Mouse (Mus musculus): ENCODE results near the gene 6330409D20Rik. TPM values are rescaled to one million over a fixed set of nuclear protein-coding genes. Genes with fewer than 3 reads are reported as not detected.
A peak's percentile ranks its signal among the peaks of the same experiment; 100 is the strongest.

The 6330409D20Rik gene
- total RNA-seq (2014; fragmentation: Nextera tagmentation), result not detected in 2 replicates
- 0.17 TPM in 1 of 2 replicates, not detected in the other for total RNA-seq (2017)
- not detected in 2 replicates for polyA plus RNA-seq (2012)

DNA sequence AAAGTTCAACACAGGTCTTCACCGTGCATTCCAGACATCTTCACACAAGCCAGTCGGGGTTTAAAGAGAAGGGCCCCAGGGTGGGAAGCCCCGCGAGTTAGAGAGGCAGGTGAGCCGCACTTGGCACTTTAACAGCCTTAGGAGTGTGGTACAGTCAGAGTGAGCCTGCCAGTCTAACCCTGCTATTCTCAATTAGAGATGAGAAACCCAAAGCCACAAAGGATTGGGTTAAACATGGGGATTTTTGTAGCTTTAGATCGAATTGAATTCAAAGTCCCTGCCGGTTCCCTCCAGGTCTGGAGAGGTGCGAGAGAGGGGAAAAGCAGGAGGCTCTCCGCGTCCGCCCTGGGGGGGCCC lies at the start of gene 6330409D20Rik:
Gene 6330409D20Rik, minus strand, starts transcription at position 101 of the 357 bp plus-strand sequence.
- ATAC-seq (ENCODE audit: extremely low read depth, insufficient number of reproducible peaks, low FRiP score, poor library complexity, severe bottlenecking) (no peak), DNase-seq (ENCODE audit: low spot score) (no peak)
- H3K36me3 ChIP-seq (replicated peaks), result no peaks in the 10 kb centered on the region
- H3K9me3 ChIP-seq (replicated peaks), result no peaks in the 10 kb centered on the region
- peaks cover 5% of the 10 kb centered on the region; the same call in 1 of the 2 replicates for H3K4me1 ChIP-seq (ENCODE audit: insufficient read depth, low read depth, low read length)
- H3K4me3 ChIP-seq (ENCODE audit: low read depth, low read length), result no peak within 1 kb of the TSS
- TF ChIP-seq GATA2 (IDR thresholded peaks at IDR 0.05; ENCODE audit: borderline replicate concordance, low read depth, low read length), result no peak
- no peak for TF ChIP-seq POLR2AphosphoS5 (IDR thresholded peaks at IDR 0.05; ENCODE audit: insufficient replicate concordance, low read depth, low read length)
- no peak for TF ChIP-seq CTCF (IDR thresholded peaks at IDR 0.05; ENCODE audit: low read depth, low read length)
- TF ChIP-seq GATA1 (IDR thresholded peaks at IDR 0.05; ENCODE audit: borderline replicate concordance, low read length), result no peak
- TF ChIP-seq TAL1 (conservative IDR thresholded peaks at IDR 0.05; ENCODE audit: low read depth, low read length), result no peak
- H3K27me3 ChIP-seq (ENCODE audit: insufficient read depth, low read length), result peaks cover 61% of the 10 kb centered on the region

DNA sequence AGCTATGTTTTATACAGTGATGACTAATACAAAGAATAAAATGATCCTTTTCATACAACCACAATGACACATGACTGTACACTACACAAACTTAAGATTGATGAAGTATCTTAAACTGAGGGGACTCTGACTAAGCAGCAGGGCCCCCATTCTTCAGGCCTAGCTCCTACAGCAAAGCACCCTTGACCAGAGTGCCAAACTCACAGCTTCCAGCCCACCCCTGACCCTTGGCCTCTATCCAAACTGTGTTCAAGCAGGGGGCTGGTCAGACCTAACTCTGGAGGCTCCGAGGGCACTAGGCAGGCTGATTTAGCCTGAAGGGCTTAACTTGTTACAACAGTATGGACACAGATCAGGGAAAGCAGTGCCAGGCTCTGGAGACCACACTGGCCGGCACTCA lies 47.8 kb upstream of the 6330409D20Rik start:
- Histone ChIP-seq H3K4me3 (ENCODE audit: low read depth, low read length) (no peak overlapping the region), H3K27me3 (ENCODE audit: insufficient read depth, low read length) (peaks cover 9% of the 10 kb centered on the region), H3K36me3 (replicated peaks) (peaks cover 6% of the 10 kb centered on the region), H3K4me1 (ENCODE audit: insufficient read depth, low read depth, low read length) (no peaks in the 10 kb centered on the region), H3K9me3 (replicated peaks) (no peaks in the 10 kb centered on the region)
- DNase-seq (ENCODE audit: low spot score), result no peak
- ATAC-seq (ENCODE audit: extremely low read depth, insufficient number of reproducible peaks, low FRiP score, poor library complexity, severe bottlenecking), result no peak
- TF ChIP-seq POLR2AphosphoS5 (IDR thresholded peaks at IDR 0.05; ENCODE audit: insufficient replicate concordance, low read depth, low read length) (no peak), CTCF (IDR thresholded peaks at IDR 0.05; ENCODE audit: low read depth, low read length) (no peak), GATA1 (IDR thresholded peaks at IDR 0.05; ENCODE audit: borderline replicate concordance, low read length) (no peak), GATA2 (IDR thresholded peaks at IDR 0.05; ENCODE audit: borderline replicate concordance, low read depth, low read length) (no peak)

GRCm38 (mm10) chr2:32787176-32787575 lies 46.4 kb upstream of the 6330409D20Rik start:
- Histone ChIP-seq H3K4me3 (ENCODE audit: low read depth, low read length) (no peak overlapping the region), H3K4me1 (ENCODE audit: insufficient read depth, low read depth, low read length) (no peaks in the 10 kb centered on the region), H3K9me3 (replicated peaks) (no peaks in the 10 kb centered on the region), H3K36me3 (replicated peaks) (peaks cover 4% of the 10 kb centered on the region), H3K27me3 (ENCODE audit: insufficient read depth, low read length) (peaks cover 17% of the 10 kb centered on the region)
- no peak for TF ChIP-seq TAL1 (conservative IDR thresholded peaks at IDR 0.05; ENCODE audit: low read depth, low read length)
- 0 out of 2 replicates have a peak, but pooled peaks have one; percentile 3 for TF ChIP-seq CTCF (IDR thresholded peaks at IDR 0.05; ENCODE audit: low read depth, low read length)
- no peak for DNase-seq (ENCODE audit: low spot score)
- no peak for ATAC-seq (ENCODE audit: extremely low read depth, insufficient number of reproducible peaks, low FRiP score, poor library complexity, severe bottlenecking)

- Histone ChIP-seq H3K36me3 (replicated peaks) (peaks cover 2% of the 10 kb centered on the region), H3K27me3 (ENCODE audit: insufficient read depth, low read length) (peaks cover 22% of the 10 kb centered on the region), H3K9me3 (replicated peaks) (no peaks in the 10 kb centered on the region), H3K4me1 (ENCODE audit: insufficient read depth, low read depth, low read length) (no peaks in the 10 kb centered on the region), H3K4me3 (ENCODE audit: low read depth, low read length) (no peak within 1 kb of the TSS)
- TF ChIP-seq GATA1 (IDR thresholded peaks at IDR 0.05; ENCODE audit: borderline replicate concordance, low read length) (no peak), CTCF (IDR thresholded peaks at IDR 0.05; ENCODE audit: low read depth, low read length) (no peak), GATA2 (IDR thresholded peaks at IDR 0.05; ENCODE audit: borderline replicate concordance, low read depth, low read length) (no peak), POLR2AphosphoS5 (IDR thresholded peaks at IDR 0.05; ENCODE audit: insufficient replicate concordance, low read depth, low read length) (no peak), TAL1 (conservative IDR thresholded peaks at IDR 0.05; ENCODE audit: low read depth, low read length) (no peak)
- DNase-seq (ENCODE audit: low spot score), result no peak
- no peak for ATAC-seq (ENCODE audit: extremely low read depth, insufficient number of reproducible peaks, low FRiP score, poor library complexity, severe bottlenecking)
These were observed 43.3 kb upstream of the 6330409D20Rik start, which contains the start of gene Cfap157 for GRCm38 (mm10) chr2:32784048-32784681. Gene Cfap157 (minus strand): TSS chr2:32784428.

- H3K27me3 ChIP-seq (ENCODE audit: insufficient read depth, low read length), result peaks cover 22% of the 10 kb centered on the region
- DNase-seq (ENCODE audit: low spot score) (no peak), ATAC-seq (ENCODE audit: extremely low read depth, insufficient number of reproducible peaks, low FRiP score, poor library complexity, severe bottlenecking) (no peak)
- H3K36me3 ChIP-seq (replicated peaks), result peaks cover 23% of the 10 kb centered on the region
- H3K4me3 ChIP-seq (ENCODE audit: low read depth, low read length), result no peak overlapping the region
- H3K4me1 ChIP-seq (ENCODE audit: insufficient read depth, low read depth, low read length), result peaks cover 4% of the 10 kb centered on the region
- TF ChIP-seq TAL1 (conservative IDR thresholded peaks at IDR 0.05; ENCODE audit: low read depth, low read length), result no peak
- no peak for TF ChIP-seq GATA2 (IDR thresholded peaks at IDR 0.05; ENCODE audit: borderline replicate concordance, low read depth, low read length)
- TF ChIP-seq POLR2AphosphoS5 (IDR thresholded peaks at IDR 0.05; ENCODE audit: insufficient replicate concordance, low read depth, low read length), result no peak
- no peaks in the 10 kb centered on the region for H3K9me3 ChIP-seq (replicated peaks)
These were observed 40.9 kb upstream of the 6330409D20Rik start for GRCm38 (mm10) chr2:32781710-32782109.

- no peaks in the 10 kb centered on the region for H3K9me3 ChIP-seq (replicated peaks)
- ATAC-seq (ENCODE audit: extremely low read depth, insufficient number of reproducible peaks, low FRiP score, poor library complexity, severe bottlenecking), result no peak
- DNase-seq (ENCODE audit: low spot score), result no peak
- 0 out of 2 replicates have a peak, but pooled peaks cover 15% of the 10 kb centered on the region for H3K27me3 ChIP-seq (ENCODE audit: insufficient read depth, low read length)
- peaks cover 23% of the 10 kb centered on the region for H3K4me1 ChIP-seq (ENCODE audit: insufficient read depth, low read depth, low read length)
- peaks cover 28% of the 10 kb centered on the region for H3K36me3 ChIP-seq (replicated peaks)
- TF ChIP-seq TAL1 (conservative IDR thresholded peaks at IDR 0.05; ENCODE audit: low read depth, low read length) (no peak), GATA1 (IDR thresholded peaks at IDR 0.05; ENCODE audit: borderline replicate concordance, low read length) (no peak), CTCF (IDR thresholded peaks at IDR 0.05; ENCODE audit: low read depth, low read length) (no peak), POLR2AphosphoS5 (IDR thresholded peaks at IDR 0.05; ENCODE audit: insufficient replicate concordance, low read depth, low read length) (no peak), GATA2 (IDR thresholded peaks at IDR 0.05; ENCODE audit: borderline replicate concordance, low read depth, low read length) (no peak)
- H3K4me3 ChIP-seq (ENCODE audit: low read depth, low read length), result no peak overlapping the region
These were observed 38.9 kb upstream of the 6330409D20Rik start for GRCm38 (mm10) chr2:32779714-32780113.
